Mouse (Mus musculus): ENCODE measurements around the gene Paqr8.

Gene Paqr8

GRCm38 (mm10) chr1:20974341-20975135 lies 84.1 kb downstream of the Paqr8 start:
- no peak for DNase-seq

GRCm38 (mm10) chr1:20980553-20980952 lies 90.1 kb downstream of the Paqr8 start:
- DNase-seq, result no peak

DNA sequence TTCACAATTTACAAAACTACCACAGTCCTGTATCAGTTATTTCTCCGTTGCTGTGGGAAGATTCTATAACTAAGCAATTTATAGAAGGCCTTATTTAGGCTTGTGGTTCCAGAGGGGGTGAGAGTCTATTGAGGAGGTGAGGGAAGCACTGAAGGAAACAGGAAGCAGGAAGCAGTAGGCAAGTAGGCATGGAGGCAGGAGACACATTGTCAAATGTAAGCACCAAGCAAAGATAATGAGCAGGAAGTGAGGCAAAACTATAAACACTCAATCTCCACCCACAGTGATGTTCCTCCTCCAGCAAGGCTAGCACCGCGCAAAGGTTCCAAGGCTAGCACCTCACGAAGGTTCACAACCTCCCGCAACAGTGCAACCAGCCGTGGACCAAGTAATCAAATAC lies 91.4 kb downstream of the Paqr8 start:
- DNase-seq, result no peak

DNA sequence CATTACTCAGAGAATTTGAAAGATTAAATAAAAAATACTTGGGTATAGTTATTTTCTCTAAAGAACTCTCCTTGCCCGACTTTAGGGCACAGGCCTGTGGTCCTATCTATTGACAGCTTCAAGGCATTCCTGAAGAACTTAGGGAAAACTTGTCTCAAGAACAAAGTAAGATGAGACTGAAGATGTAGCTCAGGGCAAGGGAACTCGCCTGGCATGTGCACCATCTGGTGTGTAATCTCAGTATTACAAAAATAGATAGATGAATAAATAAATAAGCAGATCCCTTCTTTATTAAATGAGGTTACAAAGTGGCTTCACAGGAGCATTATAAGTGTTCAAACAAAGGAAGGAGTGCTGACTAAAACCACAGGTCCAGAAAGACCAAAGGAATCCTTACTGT lies 93.7 kb downstream of the Paqr8 start:
- no peak for DNase-seq

GRCm38 (mm10) chr1:20984582-20984981 lies 94.2 kb downstream of the Paqr8 start:
- DNase-seq, result no peak

DNA sequence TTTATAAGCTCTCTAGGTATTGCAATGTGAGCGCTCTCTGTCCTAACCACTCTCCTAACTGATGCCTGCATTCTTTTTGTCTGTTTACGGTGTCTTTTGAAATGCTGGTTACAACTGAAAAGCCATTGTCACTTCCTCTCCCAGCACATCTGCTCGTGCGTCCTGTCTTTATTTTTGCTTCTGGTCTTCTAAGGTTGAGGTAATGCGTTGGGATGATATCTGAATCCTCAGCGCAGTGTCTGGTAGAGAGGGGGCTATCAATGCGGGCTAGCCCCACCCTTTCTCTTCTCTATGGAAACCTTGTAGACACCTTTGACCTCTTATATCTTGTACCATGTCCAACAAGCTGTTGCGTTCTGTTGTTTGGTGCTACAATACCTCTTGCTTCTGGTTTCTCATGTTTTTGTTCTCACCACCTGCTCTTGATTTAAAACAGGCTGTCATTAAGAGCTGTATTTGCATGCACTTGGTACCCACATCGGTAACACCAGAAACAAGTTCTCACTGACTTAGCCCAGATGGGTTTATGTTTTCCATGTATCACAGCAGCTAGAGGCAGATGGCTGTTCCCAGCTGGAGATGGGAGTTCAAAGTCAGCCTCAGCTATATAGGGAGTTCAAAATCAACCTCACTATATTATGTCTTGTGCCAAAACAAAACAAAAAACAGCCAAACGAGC lies 96.1 kb downstream of the Paqr8 start:
- peak in 1 of 2 experiments; percentile 32 for DNase-seq

Measured in thymus, adult 18-20 months (tissue).